Mouse (Mus musculus) lung, postnatal 25 days (tissue): ENCODE measurements around the gene Itpr2.

ENCODE experiments used
- DNase-seq: peaks from one replicate; pipeline ENCODE4 v3.0.0; 2022; ENCODE audit warnings: low spot score

Itpr2 gene

GRCm38 (mm10) chr6:146501866-146502804 lies at the start of gene Itpr2:
Gene Itpr2, minus strand, starts transcription at chr6:146502223.
- peak; percentile 91 for DNase-seq

DNA sequence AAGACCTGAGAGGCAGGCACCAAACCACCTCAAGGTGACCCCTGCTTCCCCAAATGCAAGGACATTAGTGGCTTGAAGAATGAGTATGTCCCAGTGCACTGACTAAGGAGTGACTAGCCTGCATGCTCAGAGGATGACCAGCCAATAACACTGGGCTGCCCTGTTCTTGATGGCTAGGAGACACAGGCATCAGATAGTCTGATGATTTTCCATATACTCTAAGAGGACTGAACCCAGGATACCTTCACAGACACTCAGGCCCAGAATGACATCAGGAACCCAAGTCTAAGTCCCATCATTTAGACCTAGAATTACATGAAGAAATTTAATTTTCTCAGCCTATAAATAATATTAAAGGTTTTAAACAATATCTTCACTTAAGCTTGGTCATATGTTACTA lies 49.3 kb upstream of the Itpr2 start:
- DNase-seq = no peak

- peak; percentile 44 for DNase-seq
Measured at GRCm38 (mm10) chr6:146550421-146550820, 48.4 kb upstream of the Itpr2 start.

- DNase-seq = peak; percentile 12
Measured at GRCm38 (mm10) chr6:146545289-146545865, 43.4 kb upstream of the Itpr2 start.

- DNase-seq = no peak
Measured at GRCm38 (mm10) chr6:146544622-146545021, 42.6 kb upstream of the Itpr2 start.

GRCm38 (mm10) chr6:146540386-146540785 lies 38.4 kb upstream of the Itpr2 start:
- DNase-seq = no peak

DNA sequence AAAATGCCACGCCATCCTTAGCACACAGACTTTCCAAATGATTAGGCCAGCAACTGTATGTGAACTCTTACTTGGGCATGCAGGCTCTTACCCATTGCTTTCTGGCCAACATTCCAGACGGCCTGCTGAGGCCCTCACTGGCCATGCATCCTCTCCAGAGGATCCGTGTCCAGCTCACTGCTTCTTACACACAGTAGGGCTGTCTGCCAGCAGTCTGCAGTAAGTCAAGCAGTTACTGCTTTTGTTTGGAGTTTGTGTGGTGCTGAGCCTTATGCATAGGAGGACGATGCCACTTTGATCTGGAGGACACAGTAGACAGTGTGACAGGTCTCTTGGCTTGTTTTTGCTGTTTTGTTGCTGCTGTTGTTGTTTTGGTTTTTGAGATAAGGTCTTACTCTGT lies 36.6 kb upstream of the Itpr2 start:
- DNase-seq = no peak

DNA sequence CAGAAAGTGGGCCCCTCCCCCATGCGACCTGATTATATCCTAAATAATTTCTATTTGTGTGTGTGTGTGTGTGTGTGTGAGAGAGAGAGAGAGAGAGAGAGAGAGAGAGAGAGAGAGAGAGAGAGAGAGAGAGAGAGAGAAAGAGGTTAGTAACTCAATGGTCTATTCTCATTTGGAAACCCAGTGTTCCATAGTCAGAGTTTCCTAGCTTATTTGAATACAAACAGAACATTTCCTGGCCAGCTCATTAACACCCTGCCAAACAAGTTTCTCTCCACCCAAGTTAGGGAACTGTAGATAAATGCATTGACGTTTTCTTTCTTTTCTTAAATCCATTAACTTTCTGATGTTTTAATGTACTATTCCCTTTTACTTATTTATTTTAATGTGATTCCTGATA lies 36.0 kb upstream of the Itpr2 start:
- DNase-seq = no peak

GRCm38 (mm10) chr6:146537111-146537510 lies 35.1 kb upstream of the Itpr2 start:
- no peak for DNase-seq

- DNase-seq = no peak
Measured at GRCm38 (mm10) chr6:146535501-146535900, 33.5 kb upstream of the Itpr2 start.

DNA sequence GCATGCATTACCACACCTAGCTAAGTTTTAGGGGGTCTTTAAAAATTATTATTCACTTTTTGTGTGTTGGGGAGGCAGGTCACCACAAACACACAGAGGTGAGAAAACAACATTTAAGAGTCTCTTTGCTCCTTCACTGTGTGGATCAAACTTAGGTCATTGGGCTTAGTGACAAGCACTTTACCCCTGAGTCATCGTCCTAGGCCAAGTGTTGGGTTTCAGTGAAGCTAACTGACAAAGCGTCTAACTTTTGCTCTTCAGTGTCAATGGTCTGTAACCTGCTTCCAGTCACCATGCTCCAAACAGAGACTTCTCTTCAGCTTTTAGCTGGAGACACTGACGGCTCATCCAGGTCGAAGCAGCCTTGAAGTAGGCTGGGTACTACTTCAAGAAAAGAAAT lies 31.1 kb upstream of the Itpr2 start:
- DNase-seq = no peak

DNA sequence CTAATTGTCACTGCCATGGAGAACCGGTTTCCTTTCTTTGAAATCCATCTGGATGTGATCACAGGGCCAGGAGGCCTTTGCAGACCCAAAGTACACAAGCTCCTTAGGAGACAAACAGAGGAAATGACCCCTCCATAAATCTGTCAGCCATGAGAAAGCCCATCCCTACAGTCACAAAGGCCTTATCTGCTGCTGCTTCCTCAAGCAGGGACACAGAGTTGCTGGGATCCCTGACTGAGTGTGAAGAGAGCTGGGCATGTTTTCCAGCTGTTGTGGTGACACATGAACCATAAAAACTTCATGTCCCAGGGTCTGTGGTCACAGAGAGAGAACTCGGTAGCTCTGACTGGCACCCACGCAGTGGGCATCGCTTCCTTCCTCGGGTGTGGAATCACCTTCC lies 28.7 kb upstream of the Itpr2 start:
- DNase-seq = peak; percentile 81

GRCm38 (mm10) chr6:146530363-146530762 lies 28.3 kb upstream of the Itpr2 start:
- DNase-seq = no peak

DNA sequence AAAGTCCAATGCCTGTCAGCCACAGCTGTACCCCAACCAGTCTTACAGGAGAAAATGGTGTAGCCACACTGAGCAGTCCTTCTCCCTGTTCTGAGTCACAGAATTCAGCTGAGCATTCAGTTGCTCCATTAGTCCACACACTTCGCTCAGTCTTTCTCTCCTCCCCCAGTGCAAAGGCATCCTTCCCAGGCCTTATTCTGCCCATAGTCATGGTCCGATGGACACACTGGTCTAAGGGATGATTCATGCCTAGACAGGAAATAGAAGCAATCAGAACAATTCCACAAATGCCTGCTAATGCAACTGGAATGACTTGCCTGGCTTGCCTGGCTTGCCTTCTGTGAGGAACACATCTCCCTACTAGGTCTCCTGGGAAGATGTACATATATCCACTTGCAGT lies 25.5 kb upstream of the Itpr2 start:
- no peak for DNase-seq

DNA sequence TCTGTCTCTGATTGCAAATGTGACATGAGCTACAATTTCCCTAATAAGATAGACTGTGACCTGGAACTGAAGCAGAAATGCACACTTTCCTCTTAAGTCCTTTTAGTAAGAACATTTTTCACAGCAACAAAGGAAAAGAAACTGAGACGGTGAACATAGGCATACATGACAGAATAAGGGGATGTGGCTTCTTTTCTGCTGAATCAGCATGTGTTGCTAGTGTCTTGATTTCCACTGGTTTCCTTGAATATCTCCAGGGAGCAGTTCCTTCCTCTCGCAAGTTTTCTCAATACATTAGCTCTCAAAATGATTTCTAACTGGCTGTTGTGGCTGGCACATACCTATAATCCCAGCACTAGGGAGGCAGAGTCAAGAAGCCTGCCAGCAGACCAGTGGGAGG lies 23.5 kb upstream of the Itpr2 start:
- DNase-seq = no peak

GRCm38 (mm10) chr6:146521456-146522245 lies 19.6 kb upstream of the Itpr2 start:
- no peak for DNase-seq

DNA sequence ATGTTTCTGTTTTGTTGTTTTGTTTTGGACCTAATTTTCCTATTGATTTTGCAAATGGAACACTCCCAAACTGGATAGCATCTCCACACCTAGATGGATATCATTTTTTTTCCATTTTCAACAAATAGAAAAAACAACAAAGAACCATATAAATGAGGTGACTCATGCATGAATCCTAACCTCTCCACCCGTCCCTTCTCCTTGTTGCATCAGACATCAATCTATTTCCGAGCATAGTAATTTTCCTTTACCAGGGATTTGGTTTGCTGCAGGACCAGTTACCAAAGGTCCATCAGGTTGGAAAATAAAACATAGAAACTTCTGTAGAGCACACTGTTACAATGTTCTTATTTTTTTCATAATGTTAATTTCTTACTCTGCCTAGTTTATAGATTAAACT lies 17.0 kb upstream of the Itpr2 start:
- DNase-seq = no peak

DNA sequence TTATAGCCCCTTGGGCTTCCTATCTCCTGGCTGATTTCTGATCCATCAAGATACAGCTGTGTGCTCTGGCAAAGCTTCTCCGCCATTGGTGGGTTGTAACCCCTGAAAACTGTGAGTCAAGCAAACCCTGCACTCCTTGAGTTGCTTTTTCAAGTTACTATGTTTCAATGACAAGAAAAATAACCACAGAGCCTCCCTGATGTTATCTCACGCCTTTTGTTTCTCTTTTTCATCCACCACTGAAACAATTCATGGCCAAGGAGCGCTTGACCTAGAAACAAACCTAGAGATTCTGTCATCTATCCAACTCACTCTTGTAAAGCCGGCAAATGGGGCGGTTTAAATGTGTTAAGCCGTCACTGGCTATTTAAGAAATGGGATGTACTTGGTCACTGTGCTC lies 13.9 kb upstream of the Itpr2 start:
- no peak for DNase-seq

- DNase-seq = no peak
Measured at GRCm38 (mm10) chr6:146514531-146514948, 12.5 kb upstream of the Itpr2 start.

DNA sequence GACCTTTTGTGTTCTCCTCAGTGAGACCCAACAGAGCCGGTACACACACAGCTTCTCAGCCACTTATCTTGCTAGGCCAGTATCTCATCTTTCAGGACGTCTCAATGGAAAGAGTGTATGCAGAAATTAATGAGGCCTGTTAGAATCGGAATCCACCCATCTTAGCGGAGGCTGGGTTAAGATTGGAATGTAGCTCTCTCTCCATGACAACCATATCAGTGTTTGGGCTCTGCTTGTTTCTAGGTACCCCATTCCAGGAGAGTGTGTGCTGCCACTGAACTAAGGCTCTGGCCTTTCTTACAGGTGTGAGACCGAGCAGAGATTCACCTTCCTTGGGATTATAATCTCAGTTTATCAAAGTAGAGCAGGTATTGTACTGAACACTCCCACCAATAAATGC lies 11.9 kb upstream of the Itpr2 start:
- no peak for DNase-seq

DNA sequence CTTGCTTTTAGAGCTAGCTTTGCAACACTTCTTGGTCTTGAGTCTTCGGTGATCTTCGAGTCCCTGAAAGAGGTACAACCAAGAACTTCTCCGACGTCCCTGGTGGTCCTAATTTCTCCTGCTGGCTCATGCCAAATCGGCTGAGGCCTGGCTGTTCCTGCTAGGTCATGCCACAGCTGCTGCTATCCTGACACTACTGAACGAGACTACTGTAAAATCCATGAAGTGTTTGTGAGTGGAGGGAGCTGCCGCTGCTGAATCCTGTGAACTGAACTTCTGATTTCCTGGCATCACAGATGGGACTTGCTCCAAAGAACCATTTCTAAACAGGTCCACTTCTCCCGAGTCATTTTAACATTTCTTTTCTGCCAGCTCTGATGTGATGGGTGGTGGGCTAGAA lies 11.4 kb upstream of the Itpr2 start:
- no peak for DNase-seq

GRCm38 (mm10) chr6:146511511-146511910 lies 9.5 kb upstream of the Itpr2 start:
- DNase-seq = no peak

DNA sequence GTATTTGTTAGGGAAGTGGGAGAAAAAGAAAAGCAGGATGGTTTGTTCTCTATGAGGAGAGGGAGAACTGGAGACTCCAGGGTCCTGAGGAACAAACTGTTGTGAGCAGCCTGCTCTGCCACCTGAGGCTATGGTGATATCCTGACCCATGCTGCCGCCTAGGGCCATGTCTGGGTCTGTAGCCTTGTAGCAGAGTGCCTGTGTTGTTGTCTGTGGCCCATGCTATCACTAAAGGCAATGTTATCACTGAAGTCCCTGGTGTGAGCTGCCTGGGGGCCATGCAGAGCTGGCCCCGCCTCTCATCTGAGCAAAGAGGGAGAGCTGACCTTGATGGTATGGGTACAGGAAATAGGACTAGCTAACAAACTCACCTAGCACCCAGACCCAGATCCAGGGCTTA lies 7.9 kb upstream of the Itpr2 start:
- DNase-seq = no peak
